Comparison of ENCODE assay signal across 8 mouse cellular contexts in genomic region chr5:118981046-118981445, GRCm38 (mm10).
A peak's percentile ranks its signal among the peaks of the same experiment; 100 is the strongest.
DNase-seq lines count a peak whose midpoint lies in the region; ATAC-seq and TF ChIP-seq lines count a peak whose summit lies in the region.

No protein-coding gene starts in this region.

- H3K4me1 ChIP-seq in intestine, embryonic 16.5 days (ENCODE audit: control insufficient read depth, insufficient read depth, low read length), result peaks cover 24% of the 10 kb centered on the region
- 0 out of 2 replicates have a peak, but pooled peaks cover 14% of the 10 kb centered on the region for H3K4me1 ChIP-seq in intestine, postnatal 0 days (replicated peaks; ENCODE audit: control insufficient read depth, insufficient read depth, low read length)
- peaks cover 5% of the 10 kb centered on the region; the same call in 1 of the 2 replicates for H3K4me1 ChIP-seq in embryonic facial prominence, embryonic 14.5 days (ENCODE audit: control insufficient read depth, insufficient read depth, low read length)

- peak; percentile 73 for DNase-seq in embryonic facial prominence, embryonic 14.5 days (ENCODE audit: low spot score)
- peak; percentile 26 for DNase-seq in kidney, adult 18-20 months
- peak; percentile 61 for DNase-seq in lung, postnatal 14 days
- DNase-seq in natural killer cell, adult 2 months (ENCODE audit: low spot score in 2 of 2), result no peak
- DNase-seq in frontal cortex, adult 2 months (ENCODE audit: extremely low spot score in 1 of 2, low spot score in 1 of 2), result no peak

- no peak for TF ChIP-seq CTCF in intestine, postnatal 0 days (IDR thresholded peaks at IDR 0.05; ENCODE audit: low read depth)

- ATAC-seq in intestine, embryonic 16.5 days, result no peak
- no peak for ATAC-seq in intestine, postnatal 0 days
- ATAC-seq in embryonic facial prominence, embryonic 14.5 days (ENCODE audit: low read depth), result peak; percentile 62; the same call in 1 of the 2 replicates
- no peak for ATAC-seq in erythroid progenitor cell, adult 5-6 weeks (replicated peaks; ENCODE audit: low FRiP score, poor library complexity, severe bottlenecking)

- H3K27me3 ChIP-seq in intestine, embryonic 16.5 days (replicated peaks; ENCODE audit: control insufficient read depth, insufficient read depth, low read length), result no peaks in the 10 kb centered on the region
- no peaks in the 10 kb centered on the region for H3K27me3 ChIP-seq in intestine, postnatal 0 days (replicated peaks; ENCODE audit: control insufficient read depth, insufficient read depth, low read length)
- H3K27me3 ChIP-seq in embryonic facial prominence, embryonic 14.5 days (replicated peaks; ENCODE audit: control insufficient read depth, insufficient read depth, low read length), result no peaks in the 10 kb centered on the region

- WGBS in intestine, embryonic 16.5 days, result 25% methylated on average over 16 of the region's 16 CpGs
- 61% methylated on average over 16 of the region's 16 CpGs for WGBS in intestine, postnatal 0 days
- 20% methylated on average over 14 of the region's 16 CpGs for WGBS in embryonic facial prominence, embryonic 14.5 days

- no peak overlapping the region for H3K4me3 ChIP-seq in intestine, embryonic 16.5 days (ENCODE audit: low read length)
- H3K4me3 ChIP-seq in intestine, postnatal 0 days (ENCODE audit: low read depth, low read length), result no peak overlapping the region
- H3K4me3 ChIP-seq in embryonic facial prominence, embryonic 14.5 days (ENCODE audit: low read depth, low read length), result no peak overlapping the region

- no peaks in the 10 kb centered on the region for H3K9me3 ChIP-seq in intestine, embryonic 16.5 days (ENCODE audit: control insufficient read depth, low read length)
- H3K9me3 ChIP-seq in intestine, postnatal 0 days (ENCODE audit: control insufficient read depth), result no peaks in the 10 kb centered on the region
- H3K9me3 ChIP-seq in embryonic facial prominence, embryonic 14.5 days (ENCODE audit: control insufficient read depth, low read length), result no peaks in the 10 kb centered on the region

- no peak overlapping the region for H3K27ac ChIP-seq in intestine, embryonic 16.5 days (ENCODE audit: low read length)
- H3K27ac ChIP-seq in intestine, postnatal 0 days (ENCODE audit: low read depth, low read length), result no peak overlapping the region
- no peak overlapping the region for H3K27ac ChIP-seq in embryonic facial prominence, embryonic 14.5 days (replicated peaks; ENCODE audit: low read depth, low read length)

- no peak overlapping the region for H3K4me2 ChIP-seq in intestine, embryonic 16.5 days (ENCODE audit: low read depth, low read length)
- no peak overlapping the region for H3K4me2 ChIP-seq in intestine, postnatal 0 days (replicated peaks; ENCODE audit: low read depth)
- no peak overlapping the region for H3K4me2 ChIP-seq in embryonic facial prominence, embryonic 14.5 days (ENCODE audit: low read depth, low read length)

- H3K9ac ChIP-seq in intestine, embryonic 16.5 days (ENCODE audit: low read depth, low read length), result peak overlapping the region; percentile 35; the same call in 1 of the 2 replicates
- H3K9ac ChIP-seq in intestine, postnatal 0 days (ENCODE audit: low read depth, low read length), result no peak overlapping the region
- H3K9ac ChIP-seq in embryonic facial prominence, embryonic 14.5 days (ENCODE audit: low read depth, low read length), result no peak overlapping the region

- no peaks in the 10 kb centered on the region for H3K36me3 ChIP-seq in intestine, embryonic 16.5 days (ENCODE audit: control insufficient read depth, insufficient read depth, low read length)
- no peaks in the 10 kb centered on the region for H3K36me3 ChIP-seq in intestine, postnatal 0 days (ENCODE audit: control insufficient read depth, insufficient read depth)
- no peaks in the 10 kb centered on the region for H3K36me3 ChIP-seq in embryonic facial prominence, embryonic 14.5 days (ENCODE audit: control insufficient read depth, insufficient read depth, low read length)

Comparison
In these comparisons a context has a peak if more than half of its experiments do, and no peak if none do; other contexts are left out.
1. DNase-seq: peak in embryonic facial prominence, embryonic 14.5 days (single experiment), kidney, adult 18-20 months (single experiment) and lung, postnatal 14 days (single experiment); none in natural killer cell, adult 2 months (0 of 2) and frontal cortex, adult 2 months (0 of 2).